Mouse (Mus musculus) G1E (cell line): Measurements from ENCODE around the gene Adk. TPM values are rescaled to one million over a fixed set of nuclear protein-coding genes. Genes with fewer than 3 reads are reported as not detected.

Source experiments
- ATAC-seq: 2 replicates; pipeline ENCODE4 v1.8.0; 2016; ENCODE audit warnings: mild to moderate bottlenecking; ENCODE audit not compliant: insufficient number of reproducible peaks, poor library complexity, low FRiP score, severe bottlenecking; ENCODE audit errors: extremely low read depth
- DNase-seq: peaks from one replicate; pipeline ENCODE4 v3.0.0; 2012; ENCODE audit warnings: low spot score
- H3K27me3 ChIP-seq: 2 replicates; pipeline ENCODE4 v1.6.1; 2012; ENCODE audit warnings: mild to moderate bottlenecking, low read length, inconsistent platforms; ENCODE audit not compliant: insufficient read depth
- H3K36me3 ChIP-seq: replicated peaks from 2 replicates; pipeline ENCODE3; 2012; ENCODE audit warnings: mild to moderate bottlenecking, inconsistent platforms
- H3K4me1 ChIP-seq: 2 replicates; pipeline ENCODE4 v1.6.1; 2012; ENCODE audit warnings: low read depth, low read length, inconsistent platforms, mixed read lengths; ENCODE audit not compliant: insufficient read depth
- H3K4me3 ChIP-seq: 2 replicates; pipeline ENCODE4 v1.5.1; 2012; ENCODE audit warnings: low read depth, mild to moderate bottlenecking, inconsistent platforms, low read length, moderate library complexity, mixed read lengths
- H3K9me3 ChIP-seq: replicated peaks from 2 replicates; pipeline ENCODE4 v1.6.1; 2012; ENCODE audit warnings: inconsistent platforms
- CTCF ChIP-seq: IDR thresholded peaks from 2 replicates; pipeline ENCODE4 v1.5.1; 2012; ENCODE audit warnings: low read depth, low read length, inconsistent platforms, mixed read lengths
- GATA1 ChIP-seq: IDR thresholded peaks from 2 replicates; pipeline ENCODE4 v1.6.1; 2012; ENCODE audit warnings: borderline replicate concordance, low read length, inconsistent platforms, mixed read lengths
- GATA2 ChIP-seq: IDR thresholded peaks from 2 replicates; pipeline ENCODE4 v1.6.1; 2012; ENCODE audit warnings: low read depth, low read length, inconsistent platforms, borderline replicate concordance
- POLR2AphosphoS5 ChIP-seq: IDR thresholded peaks from 2 replicates; pipeline ENCODE4 v1.6.1; 2012; ENCODE audit warnings: low read depth, low read length, inconsistent platforms; ENCODE audit not compliant: insufficient replicate concordance
- TAL1 ChIP-seq: conservative IDR thresholded peaks from 2 replicates; pipeline ENCODE4 v1.6.1; 2012; ENCODE audit warnings: low read depth, low read length, inconsistent platforms, mixed read lengths
- polyA plus RNA-seq: library from polyadenylated mRNA; stranded (reverse); fragments of >175 nt; gene quantifications from 2 replicates; pipeline ENCODE4 v1.2.3, GENCODE M21; 2012
- total RNA-seq, 2 experiments: library from RNA; stranded (forward) in 1 of 2; stranded (reverse) in 1 of 2; fragments of 200-1000 nt in 1 of 2; fragments of >200 nt in 1 of 2; fragmentation: Nextera tagmentation in 1 of 2; gene quantifications; 2 replicates each; pipeline ENCODE4 v1.2.3; 2014 to 2017

Gene Adk
- total RNA-seq (2014; fragmentation: Nextera tagmentation) (457 and 489 TPM in 2 replicates), total RNA-seq (2017) (547 and 633 TPM in 2 replicates), polyA plus RNA-seq (20.3 and 20.8 TPM in 2 replicates)

DNA sequence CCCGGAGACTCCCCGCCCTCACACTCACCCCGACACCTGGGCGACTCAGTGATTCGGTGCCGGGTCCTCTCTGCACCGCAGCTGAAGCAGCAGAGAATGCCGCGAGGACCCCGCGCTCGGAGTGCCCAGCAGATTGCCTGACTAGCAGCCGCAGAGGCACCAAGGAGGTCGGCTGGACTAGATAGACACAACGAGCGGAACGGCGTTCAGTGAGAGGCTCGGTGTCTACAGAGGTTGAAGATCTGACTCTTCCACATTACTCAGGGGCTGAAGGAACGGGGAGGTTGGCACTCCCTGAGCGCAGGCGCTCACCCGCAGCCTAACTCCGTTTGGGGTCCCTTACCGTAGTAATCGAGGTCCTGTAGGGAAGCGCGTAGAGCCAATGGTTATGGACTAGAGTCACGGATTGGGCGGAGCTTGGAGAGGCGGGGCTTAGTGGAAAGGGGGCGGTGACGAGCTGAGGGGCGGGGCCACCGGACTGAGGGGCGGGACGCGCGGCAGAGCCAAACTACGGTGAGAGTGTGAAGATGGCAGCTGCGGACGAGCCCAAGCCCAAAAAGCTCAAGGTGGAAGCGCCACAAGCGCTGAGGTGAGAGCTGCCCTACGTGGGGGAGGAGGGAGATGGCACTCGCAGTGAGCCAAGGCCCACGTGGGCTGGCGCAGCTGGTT is at the start of gene Adk, which contains the start of gene Ap3m1:
Gene Adk, plus strand, starts transcription at position 463 of the 669 bp plus-strand sequence.
Gene Ap3m1, minus strand, starts transcription at position 397 of the 669 bp plus-strand sequence.
- Histone ChIP-seq H3K36me3 (peaks cover 38% of the 10 kb centered on the region), H3K9me3 (peaks cover 2% of the 10 kb centered on the region; the same call in 1 of the 2 replicates), H3K27me3 (no peaks in the 10 kb centered on the region), H3K4me3 (peak within 1 kb of the TSS; percentile 100), H3K4me1 (peaks cover 37% of the 10 kb centered on the region)
- TF ChIP-seq POLR2AphosphoS5 (peak; percentile 25; the same call in 1 of the 2 replicates), GATA1 (no peak)
- DNase-seq (peak; percentile 87), ATAC-seq (peak; percentile 96)

DNA sequence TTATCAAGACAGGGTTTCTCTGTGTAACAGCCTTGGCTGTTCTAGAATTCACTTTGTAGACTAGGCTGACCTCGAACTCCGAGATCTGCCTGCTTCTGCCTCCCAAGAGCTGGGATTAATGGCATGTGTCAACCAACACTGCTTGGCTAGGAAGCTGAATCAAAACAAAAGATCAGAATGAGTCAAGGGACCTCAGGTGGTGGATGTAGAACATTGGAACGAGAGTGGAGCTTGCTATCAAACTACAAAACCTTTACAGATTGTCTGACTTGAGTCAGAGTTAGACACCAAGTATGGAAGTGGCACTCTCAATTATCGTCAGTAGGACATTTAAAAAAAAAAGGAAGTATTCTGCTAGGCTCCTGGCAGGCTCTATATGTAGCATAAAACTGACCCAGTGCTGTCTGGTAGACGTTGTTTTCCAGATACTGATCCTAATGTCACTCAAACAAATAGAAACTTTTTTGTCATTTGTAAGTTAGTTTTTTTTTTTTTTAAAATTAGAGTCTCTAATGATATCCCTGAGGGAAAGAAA is 38.5 kb upstream of the Adk start:
- no peak for DNase-seq
- no peaks in the 10 kb centered on the region for H3K4me1 ChIP-seq
- TF ChIP-seq TAL1: no peak
- TF ChIP-seq CTCF: no peak
- no peak for TF ChIP-seq GATA2
- no peak for TF ChIP-seq GATA1
- no peak for TF ChIP-seq POLR2AphosphoS5
- ATAC-seq: no peak
- H3K36me3 ChIP-seq: peaks cover 58% of the 10 kb centered on the region
- H3K9me3 ChIP-seq: no peaks in the 10 kb centered on the region
- no peaks in the 10 kb centered on the region for H3K27me3 ChIP-seq
- H3K4me3 ChIP-seq: no peak overlapping the region

DNA sequence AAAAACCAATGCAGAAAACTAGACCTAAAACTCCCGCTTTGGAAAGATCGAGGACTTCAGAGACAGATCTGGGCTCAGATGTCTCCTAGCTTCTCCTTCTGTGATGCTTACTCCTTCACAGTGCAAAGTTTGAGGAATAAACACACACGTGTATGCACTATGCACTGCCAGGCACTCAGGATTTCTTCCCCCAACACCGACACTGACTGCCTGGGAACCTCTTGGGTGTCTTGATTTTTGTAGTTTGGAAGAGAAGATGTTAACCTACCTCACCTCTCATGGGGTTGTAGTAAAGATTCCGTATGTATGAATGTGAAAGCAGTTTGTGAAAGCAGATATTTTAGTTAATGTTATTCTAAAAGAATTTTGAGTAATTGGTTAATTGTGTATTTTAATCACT is 34.5 kb upstream of the Adk start:
- no peak for DNase-seq
- TF ChIP-seq POLR2AphosphoS5 (no peak), CTCF (no peak), GATA1 (no peak), TAL1 (no peak), GATA2 (no peak)
- peaks cover 71% of the 10 kb centered on the region for H3K36me3 ChIP-seq

DNA sequence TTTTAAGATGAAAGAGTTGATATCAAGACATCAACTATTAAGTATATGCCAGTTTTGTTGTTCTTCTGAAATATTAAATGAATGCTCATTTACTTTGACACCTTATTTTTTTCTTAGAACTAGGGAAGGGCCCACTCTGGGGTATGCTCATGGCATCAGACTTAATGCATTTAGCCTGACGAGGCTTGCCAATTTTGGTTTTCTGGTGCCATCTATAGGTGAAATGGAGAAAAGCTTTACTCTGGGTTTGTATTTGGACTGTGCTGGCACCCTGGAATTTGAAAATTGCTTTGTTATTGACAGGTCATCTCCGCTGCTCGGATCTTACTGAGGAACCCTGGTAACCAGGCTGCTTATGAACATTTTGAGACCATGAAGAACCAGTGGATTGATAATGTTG is 33.4 kb upstream of the Adk start:
- DNase-seq: peak; percentile 15
- ATAC-seq: no peak
- Histone ChIP-seq H3K4me1 (no peaks in the 10 kb centered on the region), H3K27me3 (no peaks in the 10 kb centered on the region), H3K36me3 (peaks cover 73% of the 10 kb centered on the region), H3K4me3 (no peak overlapping the region), H3K9me3 (no peaks in the 10 kb centered on the region)
- TF ChIP-seq GATA2 (no peak), CTCF (no peak), GATA1 (no peak), POLR2AphosphoS5 (no peak), TAL1 (no peak)

More for the DNA sequence above, 34.5 kb upstream of the Adk start:
- Histone ChIP-seq H3K27me3 (no peaks in the 10 kb centered on the region), H3K9me3 (no peaks in the 10 kb centered on the region), H3K4me3 (no peak overlapping the region), H3K4me1 (no peaks in the 10 kb centered on the region)
- ATAC-seq: no peak

DNA sequence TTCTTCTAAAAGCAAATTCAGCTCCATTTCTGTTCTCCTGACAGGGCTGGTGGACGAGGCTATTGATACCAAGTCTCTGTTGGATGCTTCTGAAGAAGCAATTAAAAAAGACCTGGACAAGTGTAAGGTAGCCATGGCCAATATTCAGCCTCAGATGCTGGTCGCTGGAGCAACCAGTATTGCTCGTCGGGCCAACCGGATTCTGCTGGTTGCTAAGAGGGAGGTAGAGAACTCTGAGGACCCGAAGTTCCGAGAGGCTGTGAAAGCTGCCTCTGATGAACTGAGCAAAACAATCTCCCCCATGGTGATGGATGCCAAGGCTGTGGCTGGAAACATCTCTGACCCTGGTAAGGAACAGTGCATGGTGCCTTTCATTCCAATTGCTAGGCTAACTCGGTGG is 31.9 kb upstream of the Adk start:
- Histone ChIP-seq H3K4me3 (no peak overlapping the region), H3K36me3 (peaks cover 79% of the 10 kb centered on the region), H3K27me3 (no peaks in the 10 kb centered on the region), H3K4me1 (no peaks in the 10 kb centered on the region), H3K9me3 (no peaks in the 10 kb centered on the region)
- no peak for TF ChIP-seq TAL1
- TF ChIP-seq CTCF: no peak
- no peak for TF ChIP-seq GATA2
- no peak for TF ChIP-seq POLR2AphosphoS5
- TF ChIP-seq GATA1: no peak
- DNase-seq (no peak), ATAC-seq (no peak)

DNA sequence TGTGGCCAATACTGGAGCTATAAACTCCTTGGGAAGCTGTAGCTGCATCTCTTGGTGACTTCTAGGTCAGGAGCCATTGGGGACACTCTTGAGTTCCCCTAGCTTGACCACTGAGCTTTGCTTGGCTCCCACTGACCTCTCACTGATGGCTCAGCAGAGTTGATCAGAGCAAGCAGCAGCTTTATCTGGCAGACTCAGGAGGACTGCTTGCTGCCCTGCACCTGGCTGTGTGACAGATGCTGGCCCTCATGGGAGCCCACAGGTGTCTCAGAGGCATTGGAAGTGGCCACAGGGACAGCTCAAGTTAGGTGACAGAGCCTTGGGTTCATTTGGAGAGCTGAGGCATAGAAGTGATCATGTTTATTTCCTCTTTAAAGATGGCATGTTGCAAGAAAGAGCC is 24.8 kb upstream of the Adk start:
- no peaks in the 10 kb centered on the region for H3K27me3 ChIP-seq
- H3K9me3 ChIP-seq: no peaks in the 10 kb centered on the region
- H3K36me3 ChIP-seq: peaks cover 91% of the 10 kb centered on the region
- H3K4me1 ChIP-seq: no peaks in the 10 kb centered on the region
- no peak overlapping the region for H3K4me3 ChIP-seq
- no peak for ATAC-seq
- no peak for DNase-seq
- TF ChIP-seq GATA1 (no peak), TAL1 (no peak), GATA2 (no peak), POLR2AphosphoS5 (no peak)
